Mouse (Mus musculus): ENCODE measurements around the gene Acly. TPM values are rescaled to one million over a fixed set of nuclear protein-coding genes. Genes with fewer than 3 reads are reported as not detected.

Acly gene
- 80.6 and 90.8 TPM in 2 replicates for total RNA-seq (2015)
- total RNA-seq (2017): 100 and 105 TPM in 2 replicates

GRCm38 (mm10) chr11:100527458-100528374, at the start of gene Acly:
Gene Acly, minus strand, starts transcription at chr11:100528000.
- ATAC-seq (ENCODE audit: poor library complexity, severe bottlenecking): peak; percentile 95

- no peak for ATAC-seq (ENCODE audit: poor library complexity, severe bottlenecking)
Measured at GRCm38 (mm10) chr11:100576256-100576655, 48.5 kb upstream of the Acly start.

- ATAC-seq (ENCODE audit: poor library complexity, severe bottlenecking): no peak
Measured at GRCm38 (mm10) chr11:100575484-100575855, 47.7 kb upstream of the Acly start.

GRCm38 (mm10) chr11:100574708-100575483, 47.1 kb upstream of the Acly start, which contains the start of gene Cnp:
Gene Cnp, plus strand, starts transcription at chr11:100574904.
- ATAC-seq (ENCODE audit: poor library complexity, severe bottlenecking): peak; percentile 60

GRCm38 (mm10) chr11:100574188-100574587, 46.4 kb upstream of the Acly start:
- ATAC-seq (ENCODE audit: poor library complexity, severe bottlenecking): no peak

GRCm38 (mm10) chr11:100571202-100571567, 43.4 kb upstream of the Acly start:
- peak; percentile 49 for ATAC-seq (ENCODE audit: poor library complexity, severe bottlenecking)

GRCm38 (mm10) chr11:100570430-100571201, 42.8 kb upstream of the Acly start:
- peak; percentile 67 for ATAC-seq (ENCODE audit: poor library complexity, severe bottlenecking)

- ATAC-seq (ENCODE audit: poor library complexity, severe bottlenecking): no peak
Measured at GRCm38 (mm10) chr11:100569789-100570188, 42.0 kb upstream of the Acly start.

- no peak for ATAC-seq (ENCODE audit: poor library complexity, severe bottlenecking)
Measured at GRCm38 (mm10) chr11:100568692-100569091, 40.9 kb upstream of the Acly start.

GRCm38 (mm10) chr11:100567815-100568245, 40.0 kb upstream of the Acly start:
- no peak for ATAC-seq (ENCODE audit: poor library complexity, severe bottlenecking)

- ATAC-seq (ENCODE audit: poor library complexity, severe bottlenecking): no peak
Measured at GRCm38 (mm10) chr11:100567229-100567628, 39.4 kb upstream of the Acly start.

GRCm38 (mm10) chr11:100564703-100565102, 36.9 kb upstream of the Acly start:
- no peak for ATAC-seq (ENCODE audit: poor library complexity, severe bottlenecking)

GRCm38 (mm10) chr11:100564297-100564696, 36.5 kb upstream of the Acly start:
- no peak for ATAC-seq (ENCODE audit: poor library complexity, severe bottlenecking)

GRCm38 (mm10) chr11:100561748-100562147, 33.9 kb upstream of the Acly start:
- ATAC-seq (ENCODE audit: poor library complexity, severe bottlenecking): no peak

- no peak for ATAC-seq (ENCODE audit: poor library complexity, severe bottlenecking)
Measured at GRCm38 (mm10) chr11:100559476-100559875, 31.7 kb upstream of the Acly start.

GRCm38 (mm10) chr11:100557563-100557962, 29.8 kb upstream of the Acly start:
- no peak for ATAC-seq (ENCODE audit: poor library complexity, severe bottlenecking)

- peak; percentile 98 for ATAC-seq (ENCODE audit: poor library complexity, severe bottlenecking)
Measured at GRCm38 (mm10) chr11:100555583-100555982, 27.8 kb upstream of the Acly start.

- ATAC-seq (ENCODE audit: poor library complexity, severe bottlenecking): no peak
Measured at GRCm38 (mm10) chr11:100552842-100553241, 25.0 kb upstream of the Acly start.

- no peak for ATAC-seq (ENCODE audit: poor library complexity, severe bottlenecking)
Measured at GRCm38 (mm10) chr11:100550101-100550500, 22.3 kb upstream of the Acly start.

GRCm38 (mm10) chr11:100549466-100549865, 21.7 kb upstream of the Acly start:
- ATAC-seq (ENCODE audit: poor library complexity, severe bottlenecking): no peak

GRCm38 (mm10) chr11:100548141-100548540, 20.3 kb upstream of the Acly start:
- no peak for ATAC-seq (ENCODE audit: poor library complexity, severe bottlenecking)

Measured in megakaryocyte, adult 5-6 weeks (primary cell).